8 mouse cellular contexts compared by ENCODE assay signal in genomic region chr9:14752001-14752522, GRCm38 (mm10). TPM values are rescaled to one million over a fixed set of nuclear protein-coding genes. Genes with fewer than 3 reads are reported as not detected.
A peak's percentile ranks its signal among the peaks of the same experiment; 100 is the strongest.
DNase-seq lines count a peak whose midpoint lies in the region; ATAC-seq and TF ChIP-seq lines count a peak whose summit lies in the region.

Gene Fut4 (minus strand): TSS chr9:14752393.

- peak within 1 kb of the TSS; percentile 30 for H3K9ac ChIP-seq in ES-Bruce4 (ENCODE audit: low read depth, poor library complexity, severe bottlenecking)
- peak within 1 kb of the TSS; percentile 57 for H3K9ac ChIP-seq in hindbrain, postnatal 0 days (replicated peaks; ENCODE audit: low read length)
- peak within 1 kb of the TSS; percentile 18; the same call in 1 of the 2 replicates for H3K9ac ChIP-seq in liver, embryonic 14.5 days (replicated peaks)

- peaks cover 2% of the 10 kb centered on the region; the same call in 1 of the 2 replicates for H3K27me3 ChIP-seq in ES-Bruce4 (ENCODE audit: control insufficient read depth, insufficient read depth, low read length, poor library complexity, severe bottlenecking)
- no peaks in the 10 kb centered on the region for H3K27me3 ChIP-seq in hindbrain, postnatal 0 days (ENCODE audit: insufficient read depth, low read length)
- H3K27me3 ChIP-seq in liver, embryonic 14.5 days (ENCODE audit: control insufficient read depth, insufficient read depth, low read length): peaks cover 4% of the 10 kb centered on the region

- TF ChIP-seq CTCF in ES-Bruce4 (IDR thresholded peaks at IDR 0.05; ENCODE audit: low read depth, low read length): no peak
- TF ChIP-seq CTCF in bone marrow, adult 2 months (IDR thresholded peaks at IDR 0.05; ENCODE audit: control insufficient read depth, insufficient read depth, low read length): no peak
- no peak for TF ChIP-seq CTCF in hindbrain, postnatal 0 days (IDR thresholded peaks at IDR 0.05; ENCODE audit: low read depth)
- no peak for TF ChIP-seq CTCF in liver, embryonic 14.5 days (IDR thresholded peaks at IDR 0.05; ENCODE audit: low read depth)

- no peak for TF ChIP-seq POLR2A in ES-Bruce4 (IDR thresholded peaks at IDR 0.05; ENCODE audit: insufficient read depth, low read length)
- TF ChIP-seq POLR2A in bone marrow, adult 2 months (IDR thresholded peaks at IDR 0.05; ENCODE audit: borderline replicate concordance, control insufficient read depth, low read depth, low read length): no peak

- peak within 1 kb of the TSS; percentile 88 for H3K4me2 ChIP-seq in hindbrain, postnatal 0 days (ENCODE audit: low read depth, low read length)
- H3K4me2 ChIP-seq in liver, embryonic 14.5 days (ENCODE audit: low read depth): peak within 1 kb of the TSS; percentile 66

- no peaks in the 10 kb centered on the region for H3K36me3 ChIP-seq in ES-Bruce4 (ENCODE audit: control insufficient read depth, insufficient read depth, low read length, poor library complexity, severe bottlenecking)
- H3K36me3 ChIP-seq in hindbrain, postnatal 0 days (ENCODE audit: insufficient read depth, low read length): no peaks in the 10 kb centered on the region
- no peaks in the 10 kb centered on the region for H3K36me3 ChIP-seq in liver, embryonic 14.5 days (replicated peaks; ENCODE audit: control insufficient read depth, insufficient read depth, low read depth)

- TF ChIP-seq EP300 in ES-Bruce4 (IDR thresholded peaks at IDR 0.05; ENCODE audit: insufficient read depth, low read depth, low read length): no peak
- TF ChIP-seq EP300 in liver, embryonic 14.5 days (IDR thresholded peaks at IDR 0.05; ENCODE audit: low read depth): no peak

- no peak within 1 kb of the TSS for H3K27ac ChIP-seq in ES-Bruce4 (ENCODE audit: insufficient read depth, low read length)
- H3K27ac ChIP-seq in bone marrow, adult 2 months (ENCODE audit: control insufficient read depth, insufficient read depth, low read depth, low read length, poor library complexity): peak within 1 kb of the TSS; percentile 82
- H3K27ac ChIP-seq in hindbrain, postnatal 0 days: no peak within 1 kb of the TSS
- no peak within 1 kb of the TSS for H3K27ac ChIP-seq in liver, embryonic 14.5 days

- H3K4me1 ChIP-seq in ES-Bruce4 (ENCODE audit: control insufficient read depth, insufficient read depth, low read length): no peaks in the 10 kb centered on the region
- H3K4me1 ChIP-seq in bone marrow, adult 2 months (ENCODE audit: control insufficient read depth, insufficient read depth, low read length): peaks cover 4% of the 10 kb centered on the region
- H3K4me1 ChIP-seq in hindbrain, postnatal 0 days (ENCODE audit: insufficient read depth, low read length): peaks cover 10% of the 10 kb centered on the region; the same call in 1 of the 2 replicates
- H3K4me1 ChIP-seq in liver, embryonic 14.5 days (replicated peaks; ENCODE audit: control insufficient read depth in 2 of 2, insufficient read depth in 2 of 2, low read length in 1 of 2): no peaks in the 10 kb centered on the region

- ATAC-seq in hindbrain, postnatal 0 days: peak; percentile 79
- ATAC-seq in liver, embryonic 14.5 days (ENCODE audit: insufficient read depth): peak; percentile 51; the same call in 1 of the 2 replicates

- H3K9me3 ChIP-seq in ES-Bruce4 (replicated peaks; ENCODE audit: control insufficient read depth, insufficient read depth, low read length, poor library complexity, severe bottlenecking): no peaks in the 10 kb centered on the region
- H3K9me3 ChIP-seq in hindbrain, postnatal 0 days (ENCODE audit: low read length): no peaks in the 10 kb centered on the region
- H3K9me3 ChIP-seq in liver, embryonic 14.5 days (ENCODE audit: control insufficient read depth, low read length): no peaks in the 10 kb centered on the region

- peak; percentile 47 for DNase-seq in gastrocnemius, postnatal 25 days
- peak; percentile 13 for DNase-seq in hindbrain, postnatal 0 days (ENCODE audit: low spot score)
- DNase-seq in liver, embryonic 14.5 days (ENCODE audit: low read depth in 3 of 3, low spot score in 3 of 3): no peak
- peak; percentile 13 for DNase-seq in naive thymus-derived CD4-positive, alpha-beta T cell, adult 2 months (ENCODE audit: low read depth)
- DNase-seq in thymus, postnatal 10 days (ENCODE audit: low spot score in 2 of 2): peak; percentile 21 to 40
- DNase-seq in adipocyte (ENCODE audit: low spot score): no peak

- 0% methylated on average over 27 of the region's 28 CpGs for WGBS in bone marrow, adult 2 months
- 1% methylated on average over 28 of the region's 28 CpGs for WGBS in hindbrain, postnatal 0 days
- 0% methylated on average over 28 of the region's 28 CpGs for WGBS in liver, embryonic 14.5 days (ENCODE audit: insufficient replicate concordance)

- H3K4me3 ChIP-seq in ES-Bruce4 (ENCODE audit: low read depth, low read length): peak within 1 kb of the TSS; percentile 33
- H3K4me3 ChIP-seq in bone marrow, adult 2 months (replicated peaks; ENCODE audit: control insufficient read depth, low read depth, low read length): peak within 1 kb of the TSS; percentile 65
- H3K4me3 ChIP-seq in hindbrain, postnatal 0 days (ENCODE audit: low read length): peak within 1 kb of the TSS; percentile 45
- peak within 1 kb of the TSS; percentile 40 to 46 for H3K4me3 ChIP-seq in liver, embryonic 14.5 days (ENCODE audit: insufficient read depth in 1 of 2, low read depth in 2 of 2, low read length in 2 of 2)

RNA-seq across cellular contexts. Expression of gene Fut4, which starts in this region (rescaled TPM):
- polyA plus RNA-seq in ES-Bruce4 (2011; ENCODE audit: insufficient read depth, insufficient read length, low read depth, missing spikeins): 2.1 TPM in 2 replicates
- polyA plus RNA-seq in bone marrow, adult 2 months (2011; ENCODE audit: insufficient read depth, insufficient read length, low replicate concordance, missing spikeins): 1.0 and 2.2 TPM in 2 replicates
- total RNA-seq in gastrocnemius, postnatal 25 days (2021): under 1 TPM; 0.15 to 0.35 TPM
- 1.5 and 2.8 TPM in 2 replicates for total RNA-seq in hindbrain, postnatal 0 days (2014; rRNA removed)
- 0.53 TPM in 2 replicates for polyA plus RNA-seq in hindbrain, postnatal 0 days (2015; fragmentation: Nextera tagmentation; extraction: Ambion mirVana)
- 0.30 and 0.39 TPM in 2 replicates for polyA plus RNA-seq in liver, embryonic 14.5 days (2012; rRNA removed)
- polyA plus RNA-seq in liver, embryonic 14.5 days (2014; fragmentation: Nextera tagmentation; extraction: Ambion mirVana): 0.37 and 0.66 TPM in 2 replicates

Comparison
In these comparisons a context has a peak if more than half of its experiments do, and no peak if none do; other contexts are left out.
1. Peak in DNase-seq in gastrocnemius, postnatal 25 days; RNA of the gene not detected or under 1 TPM.
2. Peak in ATAC-seq, H3K4me3 ChIP-seq, H3K9ac ChIP-seq and H3K4me2 ChIP-seq in liver, embryonic 14.5 days; RNA of the gene not detected or under 1 TPM.
3. DNase-seq: peak in hindbrain, postnatal 0 days (single experiment), naive thymus-derived CD4-positive, alpha-beta T cell, adult 2 months (single experiment) and thymus, postnatal 10 days (2 of 2); none in liver, embryonic 14.5 days (0 of 3) and adipocyte (single experiment).
4. Peak in every context shown above with its lines, with median percentiles within 50 percentile points of each other: H3K4me3 ChIP-seq and H3K9ac ChIP-seq.